Mouse (Mus musculus) heart, embryonic 14.5 days (tissue): ENCODE results near the gene Dyrk2. TPM values are rescaled to one million over a fixed set of nuclear protein-coding genes. Genes with fewer than 3 reads are reported as not detected.

Experiments
- ATAC-seq: fragments of 200-750 bp; cut with Nextera tagmentation; 2 replicates; pipeline ENCODE4 v1.8.0; 2017; ENCODE audit warnings: low read depth, moderate TSS enrichment; ENCODE audit not compliant: insufficient number of reproducible peaks, insufficient read depth, low FRiP score
- H3K27ac ChIP-seq, 2 experiments: fragments of 200-500 bp in 1 of 2; fragments of 300-500 bp in 1 of 2; sonication (generic) in 1 of 2; replicated peaks in 1 of 2; 2 replicates each; pipeline ENCODE4 v1.5.1; 2012 to 2014; ENCODE audit warnings: low read depth in 2 of 2, low read length in 2 of 2, control low read depth in 1 of 2, mild to moderate bottlenecking in 1 of 2, mixed read lengths in 1 of 2; ENCODE audit not compliant: control insufficient read depth in 1 of 2, insufficient read depth in 1 of 2
- H3K27me3 ChIP-seq: fragments of 300-500 bp; sonication (generic); 2 replicates; pipeline ENCODE4 v1.6.1; 2014; ENCODE audit warnings: mild to moderate bottlenecking, low read length, control low read depth; ENCODE audit not compliant: control insufficient read depth, insufficient read depth
- H3K36me3 ChIP-seq: fragments of 300-500 bp; sonication (generic); 2 replicates; pipeline ENCODE4 v1.6.1; 2014; ENCODE audit warnings: mild to moderate bottlenecking, control low read depth, low read length, mixed read lengths; ENCODE audit not compliant: control insufficient read depth, insufficient read depth
- H3K4me1 ChIP-seq, 2 experiments: fragments of 200-500 bp in 1 of 2; fragments of 300-500 bp in 1 of 2; sonication (generic) in 1 of 2; 2 replicates each; pipeline ENCODE4 v1.6.1; 2012 to 2014; ENCODE audit warnings: low read length in 2 of 2, control low read depth in 1 of 2, mixed read lengths in 1 of 2; ENCODE audit not compliant: control insufficient read depth in 2 of 2, insufficient read depth in 2 of 2
- H3K4me2 ChIP-seq: fragments of 300-500 bp; sonication (generic); 2 replicates; pipeline ENCODE4 v1.6.1; 2014; ENCODE audit warnings: mild to moderate bottlenecking, low read length
- H3K4me3 ChIP-seq, 2 experiments: fragments of 200-500 bp in 1 of 2; fragments of 300-500 bp in 1 of 2; sonication (generic) in 1 of 2; 2 replicates each; pipeline ENCODE4 v1.5.1; 2012 to 2014; ENCODE audit warnings: low read length in 2 of 2, mild to moderate bottlenecking in 2 of 2, control low read depth in 1 of 2, low read depth in 1 of 2, moderate library complexity in 1 of 2; ENCODE audit not compliant: control insufficient read depth in 1 of 2, insufficient read depth in 1 of 2
- H3K9ac ChIP-seq: fragments of 300-500 bp; sonication (generic); 2 replicates; pipeline ENCODE4 v1.6.1; 2014; ENCODE audit warnings: mild to moderate bottlenecking, low read length
- H3K9me3 ChIP-seq: fragments of 300-500 bp; sonication (generic); 2 replicates; pipeline ENCODE4 v1.6.1; 2016; ENCODE audit warnings: low read length, control low read depth; ENCODE audit not compliant: control insufficient read depth
- WGBS: fragments of 180-500 bp; shearing (Covaris S2); extraction: QIAGEN DNeasy Blood & Tissue Kit; methylation state at CpG from one replicate; pipeline ENCODE4 v1.1.7; 2014; 5-methylcytosine and 5-hydroxymethylcytosine counted together
- polyA plus RNA-seq: library from polyadenylated mRNA; unstranded; fragments of >200 nt; fragmentation: Nextera tagmentation; extraction: Ambion mirVana; gene quantifications from 2 replicates; pipeline ENCODE4 v1.2.1, GENCODE M21; 2014

Gene Dyrk2
- polyA plus RNA-seq, 1 experiment from 2014 or later = 15.3 TPM

DNA sequence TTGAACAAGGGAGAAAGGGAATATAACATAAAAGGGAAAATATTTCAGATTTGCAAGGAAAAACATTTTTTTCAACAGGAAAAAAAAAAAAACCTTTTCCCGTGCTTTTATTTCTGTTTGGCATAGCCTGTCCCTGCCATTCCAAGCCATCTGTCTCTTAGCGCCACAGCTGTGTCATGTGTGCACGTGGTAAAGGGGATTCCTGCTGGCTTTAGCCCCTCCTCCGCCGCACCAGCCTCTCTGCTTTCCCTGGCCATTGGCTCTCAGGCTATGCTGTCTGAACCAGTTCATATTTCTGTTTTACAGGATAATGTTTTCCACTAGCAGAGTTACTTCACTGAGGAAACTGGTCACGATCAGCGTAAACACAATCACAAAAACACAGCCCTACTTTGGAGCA is 49.1 kb downstream of the Dyrk2 start:
- 39% methylated on average over 7 of the region's 7 CpGs for WGBS
- Histone ChIP-seq H3K27me3 (no peaks in the 10 kb centered on the region), H3K36me3 (no peaks in the 10 kb centered on the region), H3K27ac (no peak overlapping the region), H3K4me1 (0 out of 4 replicates have a peak, but pooled peaks cover 0 to 3% of the 10 kb centered on the region in 2 experiments), H3K4me2 (no peak overlapping the region), H3K9ac (no peak overlapping the region), H3K9me3 (no peaks in the 10 kb centered on the region), H3K4me3 (no peak overlapping the region)
- ATAC-seq = peak; percentile 73; the same call in 1 of the 2 replicates

DNA sequence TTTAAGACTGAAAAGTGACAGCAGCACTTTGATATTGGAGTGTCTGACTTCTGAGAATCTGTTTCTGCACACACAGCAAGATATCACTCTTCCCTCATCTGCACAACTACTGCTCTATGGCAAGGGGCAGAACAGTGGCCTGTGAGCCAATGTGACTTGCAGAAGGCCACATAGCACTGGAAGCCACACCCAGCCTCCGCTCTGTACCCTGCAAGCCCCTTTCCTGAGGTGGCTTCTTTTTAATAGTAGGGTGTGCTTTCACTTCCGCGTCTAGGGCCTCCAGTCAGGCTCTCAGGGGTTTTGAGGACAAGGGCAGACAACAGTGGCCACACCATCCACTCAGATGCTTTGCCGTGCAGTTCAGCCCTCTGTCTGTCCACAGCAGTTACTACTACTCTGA is 50.2 kb downstream of the Dyrk2 start:
- Histone ChIP-seq H3K4me3 (no peak overlapping the region), H3K27me3 (no peaks in the 10 kb centered on the region), H3K4me2 (no peak overlapping the region), H3K36me3 (no peaks in the 10 kb centered on the region), H3K27ac (no peak overlapping the region), H3K4me1 (0 out of 4 replicates have a peak, but pooled peaks cover 0 to 3% of the 10 kb centered on the region in 2 experiments), H3K9me3 (no peaks in the 10 kb centered on the region), H3K9ac (no peak overlapping the region)
- ATAC-seq = no peak
- WGBS = 60% methylated on average over 4 of the region's 4 CpGs

DNA sequence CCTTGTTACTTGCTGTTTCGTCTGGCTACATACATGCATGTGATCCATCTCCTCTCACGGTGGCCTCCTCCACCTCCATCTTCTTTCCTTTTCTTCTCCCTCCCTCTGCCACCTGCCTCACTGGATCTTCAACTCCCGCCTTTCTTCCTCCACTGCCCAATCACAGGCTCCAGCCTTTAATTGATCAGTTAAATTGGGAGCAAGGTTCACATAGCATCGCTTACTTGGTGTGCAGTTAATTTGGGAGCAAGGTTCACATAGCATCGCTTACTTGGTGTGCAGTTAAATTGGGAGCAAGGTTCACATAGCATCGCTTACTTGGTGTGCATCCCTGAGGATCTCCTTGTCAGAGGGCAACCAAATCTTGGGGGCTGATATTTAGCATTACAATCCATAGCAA is 52.9 kb downstream of the Dyrk2 start:
- 86% methylated on average over 6 of the region's 6 CpGs for WGBS
- Histone ChIP-seq H3K36me3 (no peaks in the 10 kb centered on the region), H3K4me3 (no peak overlapping the region), H3K4me1 (peaks cover 4 to 9% of the 10 kb centered on the region in 2 experiments; a peak in 3 of 4 replicates), H3K9ac (no peak overlapping the region), H3K4me2 (no peak overlapping the region), H3K27me3 (no peaks in the 10 kb centered on the region), H3K9me3 (no peaks in the 10 kb centered on the region), H3K27ac (no peak overlapping the region)
- ATAC-seq = no peak

GRCm38 (mm10) chr10:118811945-118812344 is 58.1 kb downstream of the Dyrk2 start:
- peak overlapping the region; percentile 11; the same call in 1 of the 2 replicates for H3K4me2 ChIP-seq
- H3K4me3 ChIP-seq = no peak overlapping the region
- H3K27ac ChIP-seq = peak overlapping the region; percentile 11 to 21; a peak in 2 of 4 replicates
- no peak for ATAC-seq
- no peaks in the 10 kb centered on the region for H3K27me3 ChIP-seq
- H3K4me1 ChIP-seq = peaks cover 15 to 22% of the 10 kb centered on the region in 2 experiments; a peak in 3 of 4 replicates
- H3K9ac ChIP-seq = no peak overlapping the region
- H3K36me3 ChIP-seq = no peaks in the 10 kb centered on the region
- WGBS = 37% methylated on average over 6 of the region's 6 CpGs
- H3K9me3 ChIP-seq = no peaks in the 10 kb centered on the region

DNA sequence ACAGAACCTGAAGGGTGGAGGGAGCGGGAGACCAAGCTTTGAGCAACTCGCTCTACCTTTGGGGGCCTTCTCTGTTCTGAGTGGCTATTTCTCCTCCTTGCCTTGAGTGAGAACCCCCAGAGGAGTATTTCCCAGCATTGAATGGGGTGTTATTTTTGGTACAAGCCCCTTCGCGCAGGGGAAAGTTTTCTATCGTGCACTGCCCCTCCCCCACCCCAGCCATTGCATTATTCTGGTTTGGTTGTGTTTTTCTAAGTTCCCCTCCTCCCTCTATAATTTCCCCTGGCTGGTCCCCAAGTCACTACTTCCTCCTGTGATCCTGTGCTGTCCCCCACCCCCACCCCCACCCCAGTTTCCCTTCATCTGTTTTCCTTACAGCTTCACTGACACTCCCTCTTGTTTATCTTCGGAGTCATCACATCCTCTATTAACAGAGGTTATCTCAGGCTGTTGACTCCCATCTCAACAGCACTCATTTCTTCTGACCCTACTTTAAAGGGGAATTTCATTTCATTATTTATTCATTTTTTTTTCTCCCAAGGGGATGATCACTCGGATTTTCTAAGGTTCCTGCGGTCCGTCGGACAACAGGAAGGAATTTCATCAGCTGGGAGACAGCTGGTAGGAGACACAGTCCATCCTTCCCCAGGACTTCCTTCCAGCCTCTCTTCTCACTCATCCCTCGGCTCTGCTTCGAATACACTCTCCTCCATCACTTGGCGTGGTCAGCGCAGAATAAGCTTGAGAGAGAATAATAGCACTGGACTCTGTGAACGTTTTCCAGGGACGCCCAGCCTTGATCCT is 58.9 kb downstream of the Dyrk2 start:
- Histone ChIP-seq H3K4me2 (peak overlapping the region; percentile 47), H3K27ac (peak overlapping the region; percentile 11 to 21; a peak in 2 of 4 replicates), H3K4me1 (peaks cover 15 to 22% of the 10 kb centered on the region in 2 experiments; a peak in 3 of 4 replicates), H3K27me3 (no peaks in the 10 kb centered on the region), H3K9me3 (no peaks in the 10 kb centered on the region), H3K9ac (no peak overlapping the region), H3K36me3 (no peaks in the 10 kb centered on the region), H3K4me3 (no peak overlapping the region)
- 38% methylated on average over 16 of the region's 16 CpGs for WGBS
- ATAC-seq = peak; percentile 59; the same call in 1 of the 2 replicates
